Mouse (Mus musculus) common myeloid progenitor, adult 5-6 weeks (primary cell): Measurements from ENCODE around the gene Tmem95. TPM values are rescaled to one million over a fixed set of nuclear protein-coding genes. Genes with fewer than 3 reads are reported as not detected.
"Not testable (repeated sequence)": the region's sequence is repeated elsewhere in the genome, so short reads cannot be mapped to it uniquely, and the experiment has no call there.

Experiments used
- ATAC-seq: replicated peaks from 2 replicates; pipeline ENCODE4 v1.8.0; 2016; ENCODE audit warnings: low read depth, mild to moderate bottlenecking, moderate TSS enrichment, inconsistent platforms; ENCODE audit not compliant: poor library complexity, severe bottlenecking
- total RNA-seq: library from RNA; stranded (forward); fragments of 200-1000, 187-1606 nt; gene quantifications from 2 replicates; pipeline ENCODE4 v1.2.3, GENCODE M21; 2017

Tmem95 gene
- total RNA-seq, 1 experiment from 2014 or later: not detected

DNA sequence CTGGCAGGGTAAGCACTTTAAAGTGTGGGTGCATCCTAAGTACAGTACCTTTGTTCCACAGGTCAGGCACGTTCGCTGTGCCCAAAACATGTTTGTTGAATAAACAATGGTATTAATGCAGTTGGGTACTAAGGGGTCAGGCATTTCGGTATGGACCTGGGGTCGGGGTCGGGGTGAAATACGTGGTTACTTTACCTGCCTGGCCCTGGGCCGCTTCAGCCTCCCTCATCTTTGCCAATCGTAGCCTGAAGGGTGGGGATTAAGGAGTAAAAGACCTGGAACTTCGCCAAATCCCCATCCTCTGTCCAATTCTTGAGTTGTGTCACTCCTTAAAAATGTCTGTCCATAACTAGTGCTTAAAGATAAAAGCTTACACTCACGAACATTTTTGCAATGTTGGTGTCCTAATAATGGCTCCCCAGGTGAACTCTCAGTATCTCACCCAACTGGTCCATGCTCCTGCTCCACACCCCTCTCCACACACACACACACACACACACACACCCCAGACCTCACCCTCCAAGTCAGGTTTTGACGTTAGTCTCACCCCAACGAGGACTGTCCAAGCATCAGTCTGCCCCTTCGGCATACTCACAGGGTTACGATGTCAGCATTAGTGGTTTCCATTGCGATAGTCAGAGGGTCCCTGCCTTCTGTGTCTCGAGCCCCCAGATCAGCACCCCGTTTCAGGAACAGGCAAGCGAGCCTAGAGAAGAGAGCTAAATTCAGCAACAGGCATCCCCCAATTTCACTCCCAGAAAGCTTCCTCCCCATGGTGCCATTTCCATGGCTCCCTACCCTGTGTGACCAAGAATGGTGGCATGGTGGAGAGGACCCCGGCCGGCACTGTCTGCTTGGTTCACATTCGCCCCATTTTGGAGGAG, 4.2 kb upstream of the Tmem95 start:
- ATAC-seq: no peak

DNA sequence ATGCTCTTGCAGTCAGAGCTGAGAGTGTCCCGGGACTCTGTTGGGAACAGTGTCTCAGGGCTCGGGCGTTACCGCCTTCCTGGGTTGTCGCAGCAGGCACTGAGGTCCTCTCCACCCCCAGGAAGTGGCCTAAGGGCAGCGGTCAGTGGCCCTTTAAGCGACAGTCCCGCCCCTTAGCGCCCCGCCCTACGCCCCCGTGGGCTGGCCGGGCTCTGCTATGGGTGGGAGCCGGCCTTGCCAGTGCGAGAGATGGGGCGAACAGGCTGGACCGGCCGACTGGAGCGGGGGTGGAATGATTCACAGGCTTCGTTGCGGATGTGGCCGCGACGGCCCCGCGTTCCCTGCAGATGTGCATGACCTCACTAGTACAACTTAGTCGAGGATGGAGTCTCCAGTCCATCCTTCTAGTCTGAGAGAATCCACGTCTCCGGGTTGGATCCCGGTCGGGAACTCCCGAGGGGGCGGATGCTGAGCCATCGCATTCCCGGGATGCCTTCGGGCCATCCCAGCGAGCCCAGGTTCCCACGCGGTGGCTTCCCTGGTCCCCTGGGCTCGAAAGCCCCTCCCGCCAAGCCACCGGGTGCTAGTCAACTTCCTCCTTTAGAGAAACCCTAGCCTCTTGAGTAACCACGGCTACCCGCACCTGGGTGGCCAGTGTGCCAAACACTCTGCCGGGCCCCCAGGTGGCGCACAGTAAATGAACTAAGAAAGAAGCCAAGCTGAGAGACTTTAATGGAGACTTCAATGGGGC, 3.2 kb upstream of the Tmem95 start, which contains the start of gene Kctd11:
Gene Kctd11, minus strand, starts transcription at position 554 of the 751 bp plus-strand sequence.
- peak; percentile 54 for ATAC-seq

DNA sequence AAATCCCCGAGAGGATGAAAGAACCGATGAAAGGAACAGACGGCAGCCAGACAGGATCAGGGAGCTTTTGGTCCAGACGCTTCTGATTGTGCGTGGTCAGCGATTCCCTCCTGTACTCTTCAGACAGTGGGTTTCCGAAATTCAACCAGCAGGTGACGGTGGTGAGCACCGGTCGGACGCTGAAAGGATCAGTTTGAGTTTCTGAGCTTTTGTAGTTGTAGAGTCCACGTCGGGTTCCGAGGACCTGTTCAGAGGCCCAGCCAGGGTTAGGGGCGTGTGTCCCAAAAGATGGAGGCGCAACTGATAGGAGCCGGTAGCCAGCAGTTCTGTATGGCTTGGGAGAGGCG, 2.7 kb upstream of the Tmem95 start:
- ATAC-seq: peak; percentile 23

DNA sequence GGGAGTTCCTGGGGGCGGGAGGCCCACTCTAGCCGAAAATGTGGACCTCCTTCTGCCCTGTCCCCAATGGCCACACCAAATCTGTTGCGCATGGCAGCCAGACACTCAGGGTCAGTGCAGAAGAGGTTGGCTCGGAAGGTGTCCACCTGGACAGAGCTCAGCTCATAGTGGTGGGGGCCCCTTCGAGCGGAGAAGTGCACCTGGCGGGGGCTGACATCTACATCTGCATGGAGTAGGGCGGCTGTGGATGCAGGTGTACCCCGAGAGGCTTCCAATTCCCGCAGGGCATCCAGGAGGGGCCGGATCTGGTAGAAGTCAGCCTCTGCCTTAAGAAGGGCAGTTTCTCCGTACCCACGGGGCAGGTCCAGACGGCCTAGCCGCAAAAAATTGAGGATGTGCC, 1.9 kb upstream of the Tmem95 start:
- ATAC-seq: no peak

DNA sequence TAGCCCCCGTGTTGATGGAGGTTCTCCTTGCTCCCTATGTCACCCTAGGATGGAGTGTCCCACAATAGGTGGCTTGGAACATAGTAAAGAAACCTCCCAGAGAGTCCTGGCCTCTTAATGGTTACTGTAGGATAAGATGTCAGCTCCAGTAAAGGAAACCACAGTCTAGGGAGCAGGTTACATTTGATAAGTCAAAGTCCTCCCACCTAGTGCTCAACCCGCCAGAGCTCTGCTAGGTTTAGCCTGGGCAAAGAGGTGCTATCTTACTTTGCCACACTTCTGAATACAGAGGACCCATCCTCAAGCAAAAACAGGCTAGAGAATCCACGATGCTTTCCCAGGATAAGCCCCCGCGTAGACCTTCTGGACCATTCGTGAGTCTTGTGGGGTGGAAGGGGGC, 1.1 kb upstream of the Tmem95 start:
- no peak for ATAC-seq

DNA sequence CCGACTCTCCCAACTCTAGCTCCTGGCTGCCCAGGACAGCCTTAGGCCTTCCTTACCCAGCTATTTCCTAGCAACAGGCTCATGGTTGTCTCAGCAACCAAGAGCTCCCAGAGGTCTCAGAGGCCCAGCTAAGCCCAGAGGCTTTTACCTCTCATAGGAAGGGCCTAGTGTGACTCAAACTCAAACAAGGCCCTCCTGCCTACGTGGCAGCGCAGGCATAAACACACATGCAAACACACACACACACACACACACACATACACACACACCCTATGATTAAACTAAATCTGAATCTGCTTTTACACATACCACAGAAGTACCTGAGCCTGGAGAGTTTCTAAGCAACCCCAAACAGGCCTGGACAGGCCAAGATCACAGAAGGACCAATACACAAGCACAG, 581 bp upstream of the Tmem95 start:
- ATAC-seq: no peak

DNA sequence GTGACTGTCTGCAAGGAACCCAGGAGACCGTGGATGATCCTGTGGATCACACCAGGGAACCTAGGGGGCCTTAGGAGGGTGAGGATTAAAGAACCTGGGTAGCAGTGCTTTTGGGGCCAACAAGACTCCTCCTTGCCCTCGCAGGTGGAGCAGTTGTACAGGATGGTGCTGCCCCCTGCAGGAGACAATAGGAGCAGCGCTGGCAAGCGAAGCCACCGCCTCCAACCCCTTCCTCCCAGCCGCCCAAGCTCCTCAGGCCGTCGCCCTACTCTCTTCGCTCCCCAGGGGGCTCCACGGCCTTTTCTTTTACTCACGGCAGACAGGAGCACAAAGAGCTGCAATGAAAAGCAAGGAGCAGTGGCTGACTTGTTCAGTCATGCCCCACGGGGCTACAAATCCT, 951 bp downstream of the Tmem95 start:
- peak; percentile 76 for ATAC-seq

DNA sequence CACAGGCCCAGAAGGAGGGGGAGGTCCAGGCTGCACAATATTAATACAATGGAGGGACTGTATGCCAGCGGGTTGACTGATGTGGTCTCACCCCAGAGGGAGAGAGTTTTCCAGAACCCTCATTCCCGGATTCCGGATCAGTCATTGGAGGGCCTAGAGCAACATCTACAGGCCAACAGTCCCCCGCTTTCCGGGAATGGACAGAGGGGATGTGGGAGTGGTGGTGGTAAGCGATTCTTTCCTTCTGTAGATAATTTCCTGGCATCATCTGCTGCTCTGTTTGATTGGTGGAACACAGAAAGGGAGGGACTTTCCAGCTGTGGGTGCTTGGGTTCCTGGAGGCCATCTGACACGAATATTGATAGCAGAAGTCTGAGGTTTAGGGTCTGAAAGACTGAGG, 1.6 kb downstream of the Tmem95 start:
- peak; percentile 10; the same call in 1 of the 2 replicates for ATAC-seq

DNA sequence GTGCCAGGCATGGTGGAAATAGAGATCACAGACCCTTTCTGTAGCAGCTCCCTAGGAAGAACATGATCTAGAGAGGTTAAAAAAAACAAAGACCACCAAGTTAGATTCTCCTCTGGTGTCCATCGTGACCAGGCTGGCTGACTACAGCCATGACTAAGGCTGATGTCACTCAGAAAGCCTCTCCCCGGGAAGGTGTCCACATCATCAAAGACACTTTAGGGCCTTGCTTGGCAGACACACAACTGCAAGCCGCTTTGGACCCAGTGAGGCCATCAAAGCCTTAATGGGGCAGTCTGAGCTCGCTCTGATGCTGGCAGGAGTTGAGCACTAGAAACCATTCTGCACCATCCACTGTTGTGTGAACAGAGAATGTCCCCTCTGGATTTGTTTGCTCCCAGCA, 5.4 kb downstream of the Tmem95 start:
- ATAC-seq: no peak

DNA sequence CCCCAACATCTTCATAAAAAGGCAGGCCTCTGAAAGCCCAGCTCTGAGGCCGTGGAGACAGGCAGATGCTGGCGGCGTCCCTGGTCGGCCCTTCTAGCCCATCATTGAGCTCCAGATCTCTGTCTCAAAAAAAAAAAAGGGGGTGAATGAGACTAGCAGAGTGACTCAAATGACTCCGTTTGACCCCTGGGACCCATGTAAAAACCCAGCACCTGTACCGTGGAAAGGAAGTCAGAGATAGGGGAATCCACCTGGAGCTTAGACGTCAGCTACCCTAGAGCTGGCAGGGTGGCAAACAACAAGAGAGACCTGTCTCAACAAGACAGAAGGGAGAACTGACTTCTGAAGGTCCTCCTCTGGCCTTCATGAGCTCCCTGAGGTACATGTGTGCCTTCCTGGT, 6.0 kb downstream of the Tmem95 start:
- no peak for ATAC-seq

DNA sequence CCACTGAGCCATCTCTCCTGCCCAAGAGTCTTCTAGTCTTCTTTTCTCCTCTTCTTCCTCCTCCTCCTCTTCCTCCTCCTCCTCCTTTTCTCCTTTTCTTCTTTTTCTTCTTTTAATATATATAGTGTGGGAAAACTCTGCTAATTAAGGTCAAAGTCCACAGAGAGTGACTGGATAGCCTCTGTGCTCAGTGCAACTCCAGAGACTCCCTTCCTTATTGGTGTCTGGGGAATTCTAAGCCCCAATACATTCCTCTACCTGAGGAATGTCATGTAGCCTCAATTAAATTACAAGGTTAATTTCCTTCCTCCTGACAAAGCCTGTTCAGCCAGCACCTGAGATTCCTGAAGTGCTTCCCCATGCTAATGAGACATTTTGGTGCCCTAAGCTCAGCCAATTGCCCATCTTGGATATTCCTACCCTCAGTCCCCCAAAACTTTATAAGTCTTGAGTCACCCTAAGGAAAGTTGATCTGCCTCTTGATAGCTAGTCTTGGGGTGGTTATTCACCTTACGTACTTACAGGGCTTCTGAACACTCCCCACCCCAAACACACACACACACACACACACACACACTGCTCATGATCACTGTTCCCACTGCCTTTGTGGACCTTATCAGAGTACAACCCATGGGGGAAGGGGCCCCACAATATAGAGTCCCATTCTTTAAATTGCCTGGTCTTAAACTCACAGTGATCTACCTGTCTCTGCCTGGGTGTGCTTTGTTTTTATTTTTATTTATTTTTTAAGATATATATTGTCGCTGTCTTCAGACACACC, 7.3 kb downstream of the Tmem95 start:
- ATAC-seq: no peak

DNA sequence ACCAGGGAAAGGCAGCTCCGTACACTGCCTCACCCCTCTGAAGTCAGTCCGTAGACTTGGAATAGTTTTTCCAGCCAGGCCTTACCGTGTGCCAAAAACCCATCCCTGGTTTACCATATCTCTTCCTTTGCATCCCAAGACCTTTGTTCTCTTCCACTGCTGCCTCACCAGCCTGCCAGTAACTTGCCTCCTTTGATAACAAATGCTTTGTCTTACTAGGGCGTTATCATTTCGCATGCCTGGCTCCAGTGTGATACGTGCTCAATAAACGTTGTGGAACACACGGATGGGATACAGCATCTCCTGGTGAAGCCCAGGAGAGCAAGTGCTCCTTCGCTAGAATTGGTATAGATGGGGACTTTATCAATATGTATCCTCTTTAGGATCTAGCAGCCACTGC, 10.5 kb downstream of the Tmem95 start:
- ATAC-seq: no peak

DNA sequence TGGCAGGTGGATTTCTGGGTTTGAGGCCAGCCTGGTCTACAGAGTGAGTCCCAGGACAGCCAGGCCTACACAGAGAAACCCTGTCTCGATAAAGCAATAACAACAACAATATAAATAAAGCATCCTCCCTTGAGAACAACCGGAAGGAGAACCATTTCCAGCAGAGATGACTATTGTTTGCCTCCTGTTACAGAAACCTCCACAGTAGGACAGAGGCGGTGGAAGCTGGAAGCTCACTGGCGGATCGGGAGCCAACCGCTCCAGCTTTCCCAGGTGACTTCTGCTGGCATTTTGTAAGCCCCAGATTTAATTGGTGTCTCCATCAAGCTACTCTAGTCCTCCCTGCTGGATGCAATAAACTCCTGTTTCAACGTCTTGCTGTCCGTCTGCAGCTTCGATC, 12.3 kb downstream of the Tmem95 start:
- ATAC-seq: no peak

DNA sequence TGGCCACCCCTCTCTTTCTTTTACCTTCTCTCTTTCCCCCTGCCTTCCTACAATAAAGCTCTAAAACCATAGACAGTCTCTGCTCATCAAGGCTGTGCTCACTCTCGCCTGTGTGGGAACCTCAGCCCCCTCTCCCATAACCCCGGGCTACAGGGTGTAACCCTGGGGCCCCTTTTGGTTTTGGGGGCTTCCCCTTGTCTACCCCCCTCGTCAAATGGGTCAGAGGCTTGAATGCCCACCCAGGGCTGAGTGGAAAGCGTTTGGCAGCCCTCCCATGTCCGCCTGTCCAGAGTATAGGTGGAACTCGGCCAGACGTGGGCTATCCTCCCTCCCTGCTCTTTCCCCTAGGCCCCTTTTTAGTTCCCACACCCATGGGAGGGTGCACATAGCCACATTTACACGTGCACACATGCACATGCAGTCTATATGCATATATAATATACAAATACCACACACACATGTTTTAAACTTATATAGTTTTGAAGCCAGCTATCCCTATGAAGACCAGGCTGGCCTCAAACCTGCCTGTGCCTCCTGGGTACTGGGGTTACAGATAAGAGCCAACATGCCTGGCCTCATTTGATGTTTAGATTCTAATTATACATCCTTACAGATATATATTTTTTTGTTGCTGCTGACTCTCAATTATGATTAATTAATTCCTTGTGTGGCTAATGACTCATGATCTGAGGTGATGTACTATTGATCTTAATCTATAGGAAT, 13.5 kb downstream of the Tmem95 start:
- ATAC-seq: no peak

DNA sequence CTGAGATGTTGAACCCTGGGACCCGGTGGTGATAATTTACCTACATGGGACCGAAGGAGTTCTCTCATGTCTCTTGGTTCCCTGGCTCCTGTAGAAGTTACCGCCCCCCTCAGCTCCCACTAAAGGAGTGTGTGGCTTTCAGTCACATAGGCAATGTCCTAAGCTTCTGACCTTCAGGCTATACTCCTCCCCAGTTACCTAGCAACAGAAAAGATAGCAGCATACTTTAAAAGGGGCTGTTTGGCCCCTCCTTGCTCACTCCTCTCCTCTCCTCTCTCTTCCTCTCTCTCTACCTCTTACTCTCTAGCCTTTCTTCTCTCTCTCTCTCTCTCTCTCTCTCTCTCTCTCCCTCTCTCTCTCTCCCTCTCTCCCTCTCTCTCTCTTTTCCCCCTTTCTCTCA, 14.1 kb downstream of the Tmem95 start:
- not testable (repeated sequence) for ATAC-seq

DNA sequence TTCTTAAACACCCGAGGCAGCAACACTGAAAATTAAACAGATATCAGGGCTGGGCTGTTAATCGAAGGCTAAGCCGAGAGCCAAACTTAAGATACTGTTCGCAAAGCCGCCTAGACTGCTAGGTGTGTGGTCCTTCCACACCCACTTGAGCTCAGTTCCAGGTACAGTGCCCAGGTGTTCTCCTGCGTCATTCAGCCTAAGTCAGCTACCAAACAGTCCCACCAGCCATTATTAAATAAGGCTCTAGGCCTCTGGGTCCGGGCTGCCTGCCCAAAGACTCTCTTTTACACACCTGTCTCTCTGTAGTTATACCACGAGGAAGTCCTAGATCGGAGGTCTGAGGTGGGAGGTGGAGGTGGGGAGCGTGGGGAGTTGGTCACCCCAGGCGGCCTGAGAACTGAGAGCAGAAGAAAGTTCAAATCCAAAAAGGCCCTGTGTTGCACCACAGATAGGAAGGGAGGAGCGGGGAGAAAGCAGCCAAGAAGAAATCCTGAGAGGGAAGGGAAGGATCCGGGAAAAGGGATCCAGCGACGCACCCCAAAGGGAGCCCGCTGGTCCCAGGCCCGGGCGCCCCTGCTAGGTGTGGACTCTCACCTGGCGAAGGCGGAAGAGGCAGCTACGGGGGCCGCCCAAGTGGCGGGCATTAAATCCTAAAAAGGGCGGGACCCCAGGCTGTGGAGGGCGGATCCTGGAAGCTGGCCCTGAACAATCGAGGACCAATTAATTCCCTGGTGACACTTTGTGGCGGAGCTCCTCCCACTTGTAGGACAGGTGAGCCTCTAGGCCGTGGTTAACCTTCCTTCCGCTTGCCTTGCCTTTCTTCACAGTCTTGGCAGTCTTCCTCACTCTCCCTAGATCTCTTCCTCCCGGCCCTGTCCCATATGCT, 19.5 kb downstream of the Tmem95 start, which contains the start of gene Tnk1:
Gene Tnk1, minus strand, starts transcription at position 618 of the 886 bp plus-strand sequence.
- ATAC-seq: no peak

DNA sequence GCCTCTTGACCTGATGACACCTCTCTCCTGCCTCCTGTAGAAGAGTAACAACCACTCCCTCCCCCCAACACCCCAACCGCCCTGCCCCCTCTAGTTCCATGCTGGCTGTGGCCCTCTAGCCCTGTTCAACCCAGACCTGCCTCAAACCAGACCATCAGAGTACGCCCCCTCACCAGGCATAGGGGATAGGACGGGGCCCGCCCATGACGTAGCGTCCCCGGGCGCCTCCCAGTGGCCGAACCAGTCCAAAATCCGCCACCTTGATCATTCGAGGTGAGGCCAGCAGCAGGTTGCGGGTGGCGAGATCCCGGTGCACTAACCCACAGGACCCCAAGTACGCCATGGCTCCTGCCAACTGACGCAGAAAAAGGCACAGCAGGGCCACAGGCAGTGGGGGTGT, 22.5 kb downstream of the Tmem95 start:
- peak; percentile 30 for ATAC-seq

DNA sequence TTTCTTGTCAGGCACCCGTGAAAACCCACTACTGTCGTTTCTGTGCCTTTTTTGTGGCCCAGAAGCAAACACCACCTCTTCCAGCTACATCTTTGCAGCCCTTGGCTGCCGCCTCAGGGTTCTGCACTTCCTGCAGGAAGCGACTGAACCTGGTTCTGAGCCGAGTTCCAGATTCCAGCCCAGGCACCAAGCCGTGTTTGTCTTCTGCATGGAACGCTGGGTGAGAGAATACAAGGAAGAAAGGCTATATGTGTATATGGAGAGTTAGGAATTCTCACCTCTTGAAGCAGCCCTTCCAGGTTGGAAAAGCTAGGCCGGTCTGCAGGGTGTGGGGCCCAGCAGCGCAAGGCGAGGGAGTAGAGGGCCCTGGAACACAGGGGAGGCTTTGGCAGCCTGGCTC, 23.1 kb downstream of the Tmem95 start:
- ATAC-seq: no peak

DNA sequence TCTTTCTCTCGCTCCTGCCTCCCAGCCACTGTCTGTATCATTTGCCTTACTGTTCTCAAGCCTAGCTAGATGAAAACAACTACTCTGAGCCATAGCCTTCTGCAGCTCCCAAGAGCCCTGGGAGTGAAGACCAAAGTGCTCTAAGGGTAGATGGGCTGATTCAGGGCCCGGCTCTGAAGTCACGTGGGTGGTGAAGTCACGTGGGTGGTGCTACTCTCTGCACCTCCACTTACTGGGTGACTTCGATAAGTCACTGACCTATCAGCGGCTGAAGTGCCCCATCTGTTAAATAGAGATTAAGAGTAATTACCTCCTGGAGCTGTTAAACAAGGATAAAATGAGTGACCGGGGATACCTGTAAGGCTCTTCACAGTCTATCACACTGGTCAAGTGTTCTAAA, 23.8 kb downstream of the Tmem95 start:
- peak; percentile 68 for ATAC-seq
